Mouse (Mus musculus) limb, embryonic 10.5 days (tissue): ENCODE results near the gene Ctsll3. TPM values are rescaled to one million over a fixed set of nuclear protein-coding genes. Genes with fewer than 3 reads are reported as not detected.

Experiments
- DNase-seq: peaks from one replicate; pipeline ENCODE4 v3.0.0-alpha.2; 2017; ENCODE audit warnings: low spot score
- H3K27ac ChIP-seq: fragments of 300-500 bp; sonication (generic); 2 replicates; pipeline ENCODE4 v1.5.1; 2016; ENCODE audit warnings: mild to moderate bottlenecking
- H3K27me3 ChIP-seq: fragments of 300-500 bp; sonication (generic); 2 replicates; pipeline ENCODE4 v1.6.1; 2016; ENCODE audit warnings: low read depth, mild to moderate bottlenecking; ENCODE audit not compliant: poor library complexity, severe bottlenecking
- H3K36me3 ChIP-seq: fragments of 300-500 bp; sonication (generic); 2 replicates; pipeline ENCODE4 v1.6.1; 2016; ENCODE audit warnings: mild to moderate bottlenecking, moderate library complexity
- H3K4me1 ChIP-seq: fragments of 300-500 bp; sonication (generic); 2 replicates; pipeline ENCODE4 v1.6.1; 2016
- H3K4me3 ChIP-seq: fragments of 300-500 bp; sonication (generic); 2 replicates; pipeline ENCODE4 v1.5.1; 2016; ENCODE audit warnings: mild to moderate bottlenecking, moderate library complexity
- H3K9me3 ChIP-seq: fragments of 300-500 bp; sonication (generic); replicated peaks from 2 replicates; pipeline ENCODE4 v1.6.1; 2016; ENCODE audit warnings: mild to moderate bottlenecking
- WGBS: fragments of 180-500 bp; shearing (Covaris S2); methylation state at CpG from one replicate; pipeline ENCODE4 v1.1.7; 2016; 5-methylcytosine and 5-hydroxymethylcytosine counted together
- polyA plus RNA-seq: library from polyadenylated mRNA; unstranded; fragments of >200 nt; fragmentation: Nextera tagmentation; extraction: Ambion mirVana; gene quantifications from 2 replicates; pipeline ENCODE4 v1.2.1, GENCODE M21; 2016

Gene Ctsll3
- polyA plus RNA-seq, 1 experiment from 2014 or later = not detected

GRCm38 (mm10) chr13:60783301-60783700 lies 19.3 kb downstream of the Ctsll3 start:
- DNase-seq = no peak
- H3K27ac ChIP-seq = no peak overlapping the region
- no peaks in the 10 kb centered on the region for H3K4me1 ChIP-seq
- no peaks in the 10 kb centered on the region for H3K36me3 ChIP-seq
- H3K9me3 ChIP-seq = no peaks in the 10 kb centered on the region
- no peaks in the 10 kb centered on the region for H3K27me3 ChIP-seq
- H3K4me3 ChIP-seq = no peak overlapping the region
- 89% methylated on average over 7 of the region's 7 CpGs for WGBS

GRCm38 (mm10) chr13:60780534-60780933 lies 22.1 kb downstream of the Ctsll3 start:
- Histone ChIP-seq H3K27me3 (no peaks in the 10 kb centered on the region), H3K4me3 (no peak overlapping the region), H3K36me3 (no peaks in the 10 kb centered on the region), H3K9me3 (no peaks in the 10 kb centered on the region), H3K27ac (no peak overlapping the region), H3K4me1 (no peaks in the 10 kb centered on the region)
- WGBS = 90% methylated on average over 3 of the region's 3 CpGs
- no peak for DNase-seq

- Histone ChIP-seq H3K4me1 (0 out of 2 replicates have a peak, but pooled peaks cover 3% of the 10 kb centered on the region), H3K9me3 (no peaks in the 10 kb centered on the region), H3K36me3 (peaks cover 31% of the 10 kb centered on the region), H3K4me3 (no peak overlapping the region), H3K27ac (no peak overlapping the region), H3K27me3 (no peaks in the 10 kb centered on the region)
- WGBS = 97% methylated on average over 17 of the region's 17 CpGs
- DNase-seq = no peak
These were observed 41.5 kb downstream of the Ctsll3 start for GRCm38 (mm10) chr13:60761161-60761560.

- H3K9me3 ChIP-seq = no peaks in the 10 kb centered on the region
- peaks cover 31% of the 10 kb centered on the region for H3K36me3 ChIP-seq
- no peaks in the 10 kb centered on the region for H3K27me3 ChIP-seq
- H3K27ac ChIP-seq = no peak overlapping the region
- no peak for DNase-seq
- 92% methylated on average over 12 of the region's 12 CpGs for WGBS
- no peak overlapping the region for H3K4me3 ChIP-seq
- H3K4me1 ChIP-seq = peaks cover 3% of the 10 kb centered on the region; the same call in 1 of the 2 replicates
These were observed 42.3 kb downstream of the Ctsll3 start for GRCm38 (mm10) chr13:60760392-60760791.

- 50% methylated on average over 6 of the region's 6 CpGs for WGBS
- Histone ChIP-seq H3K27ac (no peak overlapping the region), H3K9me3 (no peaks in the 10 kb centered on the region), H3K4me3 (no peak overlapping the region), H3K4me1 (peaks cover 3% of the 10 kb centered on the region; the same call in 1 of the 2 replicates), H3K27me3 (no peaks in the 10 kb centered on the region), H3K36me3 (peaks cover 36% of the 10 kb centered on the region)
- peak; percentile 71 for DNase-seq
These were observed 43.5 kb downstream of the Ctsll3 start for GRCm38 (mm10) chr13:60759136-60759535.

GRCm38 (mm10) chr13:60757292-60757691 lies 45.4 kb downstream of the Ctsll3 start:
- Histone ChIP-seq H3K4me3 (no peak overlapping the region), H3K4me1 (no peaks in the 10 kb centered on the region; the same call in 1 of the 2 replicates), H3K36me3 (peaks cover 45% of the 10 kb centered on the region), H3K27me3 (no peaks in the 10 kb centered on the region), H3K9me3 (no peaks in the 10 kb centered on the region), H3K27ac (no peak overlapping the region)
- no peak for DNase-seq
- WGBS = 90% methylated on average over 13 of the region's 13 CpGs

- no peak overlapping the region for H3K4me3 ChIP-seq
- no peak overlapping the region for H3K27ac ChIP-seq
- 38% methylated on average over 2 of the region's 2 CpGs for WGBS
- no peak for DNase-seq
- H3K36me3 ChIP-seq = peaks cover 43% of the 10 kb centered on the region
- H3K9me3 ChIP-seq = no peaks in the 10 kb centered on the region
- no peaks in the 10 kb centered on the region for H3K27me3 ChIP-seq
- H3K4me1 ChIP-seq = no peaks in the 10 kb centered on the region; the same call in 1 of the 2 replicates
These were observed 47.4 kb downstream of the Ctsll3 start for GRCm38 (mm10) chr13:60755251-60755650.

GRCm38 (mm10) chr13:60753216-60753615 lies 49.4 kb downstream of the Ctsll3 start:
- Histone ChIP-seq H3K27me3 (no peaks in the 10 kb centered on the region), H3K4me1 (no peaks in the 10 kb centered on the region; the same call in 1 of the 2 replicates), H3K4me3 (no peak overlapping the region), H3K36me3 (peaks cover 60% of the 10 kb centered on the region), H3K27ac (no peak overlapping the region), H3K9me3 (no peaks in the 10 kb centered on the region)
- no peak for DNase-seq
- WGBS = 95% methylated on average over 6 of the region's 6 CpGs

- H3K27me3 ChIP-seq = no peaks in the 10 kb centered on the region
- no peaks in the 10 kb centered on the region for H3K9me3 ChIP-seq
- peaks cover 58% of the 10 kb centered on the region for H3K36me3 ChIP-seq
- no peak for DNase-seq
- WGBS = 95% methylated on average over 7 of the region's 7 CpGs
- no peak overlapping the region for H3K27ac ChIP-seq
- H3K4me3 ChIP-seq = no peak overlapping the region
- no peaks in the 10 kb centered on the region; the same call in 1 of the 2 replicates for H3K4me1 ChIP-seq
These were observed 51.7 kb downstream of the Ctsll3 start for GRCm38 (mm10) chr13:60750930-60751329.

GRCm38 (mm10) chr13:60748556-60748955 lies 54.1 kb downstream of the Ctsll3 start:
- H3K4me3 ChIP-seq = no peak overlapping the region
- H3K36me3 ChIP-seq = peaks cover 48% of the 10 kb centered on the region
- H3K27ac ChIP-seq = no peak overlapping the region
- H3K4me1 ChIP-seq = no peaks in the 10 kb centered on the region; the same call in 1 of the 2 replicates
- no peaks in the 10 kb centered on the region for H3K27me3 ChIP-seq
- no peak for DNase-seq
- WGBS = 88% methylated on average over 2 of the region's 2 CpGs
- no peaks in the 10 kb centered on the region for H3K9me3 ChIP-seq

Other genes starting within 250 kb of the Ctsll3 start
- 15.7 and 18.5 TPM in 2 replicates for gene Dapk1, start 200.9 kb downstream of the Ctsll3 start, polyA plus RNA-seq
- gene BC051665, start 16.5 kb downstream of the Ctsll3 start, polyA plus RNA-seq = not detected in 2 replicates
- not detected in 2 replicates for gene 4930486L24Rik, start 61.6 kb upstream of the Ctsll3 start, polyA plus RNA-seq
- gene Gm49392, start 94.0 kb upstream of the Ctsll3 start, polyA plus RNA-seq = 0.21 and 0.25 TPM in 2 replicates
- gene Ctla2b, start 94.6 kb upstream of the Ctsll3 start, polyA plus RNA-seq = 1.3 and 1.7 TPM in 2 replicates
- gene Tpbpb, start 102.0 kb upstream of the Ctsll3 start, polyA plus RNA-seq = not detected in 2 replicates
- gene Gm49393, start 132.7 kb upstream of the Ctsll3 start, polyA plus RNA-seq = not detected in 2 replicates
- 0.96 and 1.2 TPM in 2 replicates for gene Gm49391, start 133.7 kb upstream of the Ctsll3 start, polyA plus RNA-seq
- gene Ctla2a, start 133.8 kb upstream of the Ctsll3 start, polyA plus RNA-seq = 9.6 and 11.3 TPM in 2 replicates
- gene Tpbpa, start 139.1 kb upstream of the Ctsll3 start, polyA plus RNA-seq = not detected in 2 replicates
- not detected in 2 replicates for gene Ctsj, start 203.1 kb upstream of the Ctsll3 start, polyA plus RNA-seq
- gene Ctsq, start 237.8 kb upstream of the Ctsll3 start, polyA plus RNA-seq = not detected in 2 replicates